Mouse (Mus musculus): ENCODE measurements at regions not wholly inside any gene's neighbourhood (a gene's known extent, or its start where the extent isn't known, plus 50 kb on each side); places are given as distances from the start of the nearest gene placed in this dataset.
A peak's percentile ranks its signal among the peaks of the same experiment; 100 is the strongest.

DNA sequence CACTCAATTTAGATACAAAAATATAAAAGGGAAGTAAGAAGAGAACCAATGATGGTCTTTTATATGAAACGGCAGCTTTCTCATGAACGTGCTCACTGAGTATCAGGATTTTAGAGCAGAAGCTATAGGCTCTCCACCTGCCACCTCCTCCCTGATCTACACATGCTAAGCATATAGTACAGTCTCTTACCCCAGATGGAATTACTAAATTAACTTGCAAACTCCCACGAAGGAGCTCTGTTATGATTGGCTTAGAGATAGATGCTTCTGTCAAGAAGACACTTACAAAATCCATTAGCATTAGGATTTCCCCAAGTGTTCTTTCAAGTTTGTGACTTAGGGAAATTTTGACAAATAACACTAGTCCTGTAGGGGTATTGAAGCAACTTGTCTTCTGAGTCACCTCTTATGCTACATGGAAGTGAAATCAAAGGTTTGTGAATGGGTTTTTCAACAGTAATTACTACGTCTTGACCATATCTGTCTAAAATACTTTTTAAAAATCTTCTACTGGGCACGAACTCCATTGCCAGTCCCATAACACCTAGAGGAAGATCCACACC, 60.6 kb downstream of the Crygs start:
- 90% methylated on average over 5 of the region's 5 CpGs for WGBS
- Histone ChIP-seq H3K36me3 (no peaks in the 10 kb centered on the region), H3K4me3 (no peak overlapping the region), H3K9me3 (no peaks in the 10 kb centered on the region), H3K27me3 (no peaks in the 10 kb centered on the region), H3K4me1 (no peaks in the 10 kb centered on the region), H3K9ac (replicated peaks) (no peak overlapping the region), H3K4me2 (replicated peaks) (no peak overlapping the region), H3K27ac (replicated peaks) (no peak overlapping the region)
- no peak for ATAC-seq (replicated peaks)

DNA sequence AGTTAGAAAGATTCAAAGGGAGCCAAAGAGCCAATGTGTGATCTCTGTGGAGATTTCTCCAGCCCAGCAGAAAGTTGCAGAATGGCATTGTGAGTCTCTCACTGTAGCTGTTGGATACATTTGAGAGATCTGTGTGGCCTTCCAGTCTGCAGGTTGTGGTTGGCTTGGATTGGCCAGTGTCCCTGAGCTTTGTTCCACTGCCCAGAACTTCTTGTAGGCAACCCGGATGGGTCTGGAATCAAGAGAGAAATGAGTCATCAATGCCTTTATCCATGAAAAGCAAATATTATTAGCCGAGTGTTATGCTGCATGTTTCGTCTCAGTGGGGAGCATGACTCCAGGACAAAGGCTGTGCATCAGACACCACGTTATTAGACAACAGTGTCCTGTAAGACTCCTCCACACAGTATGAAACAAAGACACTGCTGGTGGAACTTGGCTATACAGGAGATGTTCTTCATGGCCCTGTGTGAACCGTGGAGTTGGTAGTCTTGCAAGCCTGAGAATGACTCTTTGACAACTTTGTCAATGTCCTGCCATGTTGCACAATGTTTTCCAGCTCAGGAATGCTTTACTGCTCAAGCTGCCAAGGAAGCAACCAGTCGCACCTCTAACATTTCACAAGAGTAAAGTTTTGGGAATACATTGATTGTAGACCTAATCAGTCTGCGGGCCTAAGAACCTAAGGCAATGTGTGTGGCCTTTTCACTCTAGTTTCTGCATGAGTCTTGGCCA, 67.1 kb downstream of the Crygs start:
- whole genome bisulfite sequencing, result 85% methylated on average over 7 of the region's 7 CpGs

DNA sequence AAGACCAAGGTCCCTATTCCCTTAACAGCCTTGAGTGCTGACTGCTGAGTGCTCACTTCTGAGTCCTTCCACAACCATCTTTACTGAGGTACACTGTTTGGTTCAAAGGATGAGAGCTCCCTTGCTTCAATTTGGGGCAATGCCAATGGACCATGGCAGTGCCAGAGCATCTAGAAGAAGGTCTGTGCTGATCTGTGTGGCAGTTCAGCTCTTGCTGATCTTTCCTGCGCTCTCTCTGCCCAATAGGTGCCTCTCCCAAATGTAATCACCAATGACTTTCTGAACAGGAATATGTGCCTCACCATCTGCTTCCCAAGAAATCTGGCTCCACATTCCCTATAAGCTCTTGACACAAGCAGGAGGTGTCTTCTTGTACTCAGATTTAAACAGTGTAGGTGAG, 67.9 kb downstream of the Crygs start:
- no peak for ATAC-seq (replicated peaks)
- H3K4me2 ChIP-seq (replicated peaks), result no peak overlapping the region
- H3K9me3 ChIP-seq, result no peaks in the 10 kb centered on the region
- no peaks in the 10 kb centered on the region for H3K4me1 ChIP-seq
- H3K27me3 ChIP-seq, result no peaks in the 10 kb centered on the region
- no peak overlapping the region for H3K9ac ChIP-seq (replicated peaks)
- H3K4me3 ChIP-seq, result no peak overlapping the region
- H3K36me3 ChIP-seq, result no peaks in the 10 kb centered on the region
- WGBS, result 95% methylated on average over 1 of the region's 1 CpGs
- H3K27ac ChIP-seq (replicated peaks), result no peak overlapping the region

More for the DNA sequence above, 67.1 kb downstream of the Crygs start:
- H3K9ac ChIP-seq (replicated peaks), result no peak overlapping the region
- H3K9me3 ChIP-seq, result no peaks in the 10 kb centered on the region
- no peak for ATAC-seq (replicated peaks)
- no peak overlapping the region for H3K27ac ChIP-seq (replicated peaks)
- H3K4me2 ChIP-seq (replicated peaks), result no peak overlapping the region
- H3K4me3 ChIP-seq, result no peak overlapping the region
- H3K36me3 ChIP-seq, result no peaks in the 10 kb centered on the region
- H3K27me3 ChIP-seq, result no peaks in the 10 kb centered on the region
- H3K4me1 ChIP-seq, result no peaks in the 10 kb centered on the region

DNA sequence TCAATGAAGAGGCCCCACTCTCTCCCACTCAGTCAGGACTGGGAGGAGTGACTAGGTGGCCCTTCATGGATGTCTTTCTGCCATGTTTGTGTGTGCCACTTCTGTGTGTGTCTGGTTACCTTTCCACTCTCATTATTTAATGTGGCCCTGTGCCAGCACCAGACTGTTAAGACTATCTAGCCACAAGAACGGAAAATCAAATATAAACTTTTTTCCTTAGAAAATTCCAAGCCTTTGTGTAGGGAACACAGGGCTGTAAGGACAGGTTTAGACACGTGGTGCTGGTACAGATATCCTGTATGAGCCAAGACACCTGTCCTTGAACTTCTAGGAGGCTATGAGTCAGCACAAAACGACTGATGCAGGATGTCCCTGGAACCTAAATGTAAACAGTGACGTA, 69.9 kb downstream of the Crygs start:
- WGBS, result 75% methylated on average over 4 of the region's 4 CpGs
- Histone ChIP-seq H3K36me3 (no peaks in the 10 kb centered on the region), H3K4me2 (replicated peaks) (no peak overlapping the region), H3K4me1 (no peaks in the 10 kb centered on the region), H3K4me3 (no peak overlapping the region), H3K9ac (replicated peaks) (no peak overlapping the region), H3K27ac (replicated peaks) (no peak overlapping the region), H3K27me3 (no peaks in the 10 kb centered on the region), H3K9me3 (no peaks in the 10 kb centered on the region)
- ATAC-seq (replicated peaks), result no peak

DNA sequence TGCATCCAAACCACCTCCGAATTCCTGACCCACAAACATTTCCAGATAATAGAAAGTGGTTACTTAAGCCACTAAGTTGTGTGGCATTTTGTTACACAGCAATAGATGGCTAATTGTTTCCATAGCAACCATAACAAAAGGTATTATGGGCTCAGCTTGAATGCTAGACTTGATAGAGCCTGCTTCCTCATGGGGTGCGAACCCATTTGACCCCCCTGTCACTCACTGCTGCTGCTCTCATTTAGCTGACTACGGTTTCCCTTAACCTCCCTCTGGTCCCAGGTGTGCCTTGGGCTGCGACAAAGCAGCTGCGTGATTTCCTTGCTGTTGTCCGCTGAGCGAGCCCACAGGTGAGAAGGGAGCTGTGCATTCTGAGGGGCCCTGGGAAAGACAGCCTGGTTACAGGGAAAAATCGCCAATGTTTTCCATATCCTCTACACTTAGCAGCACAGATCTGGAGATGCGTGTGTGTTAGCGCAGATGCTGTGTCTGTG, 76.8 kb downstream of the Crygs start:
- Histone ChIP-seq H3K9ac (replicated peaks) (no peak overlapping the region), H3K27ac (replicated peaks) (no peak overlapping the region; the same call in 1 of the 2 replicates), H3K4me1 (no peaks in the 10 kb centered on the region), H3K27me3 (no peaks in the 10 kb centered on the region), H3K9me3 (no peaks in the 10 kb centered on the region), H3K36me3 (no peaks in the 10 kb centered on the region), H3K4me3 (no peak overlapping the region), H3K4me2 (replicated peaks) (no peak overlapping the region)
- 24% methylated on average over 10 of the region's 10 CpGs for WGBS
- peak; percentile 67 for ATAC-seq (replicated peaks)

DNA sequence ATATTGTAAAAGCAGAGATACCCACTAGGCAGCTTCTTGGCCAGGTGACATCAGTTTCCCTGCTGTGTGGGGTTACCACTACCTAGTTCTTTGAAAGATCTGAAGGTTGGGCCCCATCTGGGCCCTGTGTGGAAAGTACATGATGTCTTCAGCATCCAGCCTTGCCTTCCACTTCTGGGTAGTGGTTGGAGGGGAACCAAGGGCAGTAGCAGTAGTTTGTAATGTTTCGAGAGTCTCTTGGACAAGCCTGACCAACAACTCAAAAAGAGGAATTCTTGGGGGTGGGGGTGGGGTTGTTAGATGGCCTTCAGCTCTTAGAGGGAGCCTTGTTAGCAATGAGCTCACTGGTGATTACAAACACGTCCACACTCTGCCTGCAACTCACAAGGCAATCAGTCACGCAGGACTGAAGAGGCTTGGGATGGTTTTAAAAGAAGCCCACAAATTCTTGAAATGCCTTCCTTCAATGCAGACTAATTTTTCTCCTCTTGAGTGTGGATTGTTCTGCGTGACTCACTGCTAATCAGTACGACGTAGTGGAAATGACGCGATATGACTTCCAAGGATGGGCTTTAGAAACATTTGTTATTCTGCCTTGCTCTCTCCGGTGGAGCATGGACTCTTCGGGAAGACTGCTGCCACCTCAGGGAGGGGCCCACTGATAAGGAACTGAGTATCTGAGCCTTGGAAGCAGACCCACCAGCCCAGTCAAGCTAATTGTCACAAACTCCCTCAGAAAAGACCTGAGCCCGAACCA, 76.9 kb upstream of the Dgkg start:
- H3K9ac ChIP-seq (replicated peaks), result no peak overlapping the region
- H3K27ac ChIP-seq (replicated peaks), result no peak overlapping the region
- no peaks in the 10 kb centered on the region for H3K36me3 ChIP-seq
- no peak overlapping the region for H3K4me2 ChIP-seq (replicated peaks)
- ATAC-seq (replicated peaks), result 0 out of 2 replicates have a peak, but pooled peaks have one; percentile 23
- H3K4me3 ChIP-seq, result no peak overlapping the region
- H3K27me3 ChIP-seq, result no peaks in the 10 kb centered on the region
- WGBS, result 19% methylated on average over 11 of the region's 11 CpGs
- no peaks in the 10 kb centered on the region for H3K4me1 ChIP-seq
- H3K9me3 ChIP-seq, result no peaks in the 10 kb centered on the region

DNA sequence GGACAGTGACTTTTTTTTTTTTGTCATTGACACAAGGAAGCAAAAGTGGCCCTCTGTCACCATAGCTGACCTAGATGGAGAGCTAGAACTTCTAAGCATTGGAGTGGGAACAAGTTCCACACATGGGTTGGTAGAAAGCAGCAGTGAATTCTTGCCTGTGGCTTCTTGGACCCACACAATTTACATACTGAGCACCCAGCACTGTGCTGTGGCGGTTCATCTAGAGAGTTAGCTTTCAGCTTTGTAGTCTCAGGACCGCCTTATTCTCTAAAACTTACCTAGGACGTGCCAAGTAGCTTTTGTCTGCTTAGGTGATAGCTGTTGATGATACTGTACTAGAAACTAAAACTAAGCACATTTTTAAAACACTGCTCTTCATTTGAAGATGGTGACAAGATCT, 72.1 kb upstream of the Dgkg start:
- Histone ChIP-seq H3K4me3 (no peak overlapping the region), H3K4me2 (replicated peaks) (no peak overlapping the region), H3K9me3 (no peaks in the 10 kb centered on the region), H3K4me1 (no peaks in the 10 kb centered on the region), H3K9ac (replicated peaks) (no peak overlapping the region), H3K27me3 (no peaks in the 10 kb centered on the region), H3K27ac (replicated peaks) (no peak overlapping the region), H3K36me3 (no peaks in the 10 kb centered on the region)
- ATAC-seq (replicated peaks), result no peak
- WGBS, result 81% methylated on average over 3 of the region's 3 CpGs

DNA sequence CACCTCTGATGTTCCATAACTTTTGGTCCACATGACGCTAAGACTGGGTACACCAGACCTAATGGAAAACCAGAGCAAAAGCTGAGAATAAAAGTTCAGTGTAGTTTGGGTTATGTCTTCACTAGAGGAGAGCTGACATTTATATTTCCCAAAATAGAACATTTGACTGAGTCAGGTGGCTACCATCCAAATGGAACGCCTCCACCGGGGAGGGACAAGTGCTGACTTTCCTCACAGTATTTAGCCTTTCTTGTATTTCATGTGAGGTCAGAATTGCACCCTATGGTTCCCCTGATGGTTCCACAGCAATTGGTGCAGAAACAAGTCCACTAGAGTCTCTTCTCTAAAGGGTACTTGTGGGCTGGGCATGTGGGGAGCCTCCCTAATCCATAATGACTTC, 68.2 kb upstream of the Dgkg start:
- Histone ChIP-seq H3K4me3 (no peak overlapping the region), H3K9me3 (no peaks in the 10 kb centered on the region), H3K4me2 (replicated peaks) (no peak overlapping the region), H3K27me3 (no peaks in the 10 kb centered on the region), H3K9ac (replicated peaks) (no peak overlapping the region), H3K36me3 (no peaks in the 10 kb centered on the region), H3K4me1 (no peaks in the 10 kb centered on the region), H3K27ac (replicated peaks) (no peak overlapping the region)
- 94% methylated on average over 3 of the region's 3 CpGs for WGBS
- ATAC-seq (replicated peaks), result no peak

DNA sequence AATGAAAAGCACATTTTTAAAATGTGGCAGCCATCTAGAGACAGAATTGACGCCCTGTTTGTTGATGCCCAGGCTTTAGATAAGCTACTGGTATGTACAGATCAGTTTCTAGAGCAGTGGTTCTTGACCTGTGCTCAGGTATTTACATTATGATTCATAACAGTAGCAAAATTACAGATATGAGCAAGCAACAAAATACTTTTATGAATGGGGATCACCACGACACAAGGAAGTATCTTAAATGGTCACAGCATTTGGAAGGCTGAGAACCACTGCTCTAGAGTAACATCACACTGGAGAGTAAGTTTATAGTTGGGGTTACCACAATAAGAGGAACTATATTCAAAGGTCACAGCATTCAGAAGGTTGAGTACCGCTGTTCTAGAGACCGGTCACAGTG, 66.3 kb upstream of the Dgkg start:
- H3K36me3 ChIP-seq, result no peaks in the 10 kb centered on the region
- WGBS, result 93% methylated on average over 4 of the region's 4 CpGs
- ATAC-seq (replicated peaks), result no peak

DNA sequence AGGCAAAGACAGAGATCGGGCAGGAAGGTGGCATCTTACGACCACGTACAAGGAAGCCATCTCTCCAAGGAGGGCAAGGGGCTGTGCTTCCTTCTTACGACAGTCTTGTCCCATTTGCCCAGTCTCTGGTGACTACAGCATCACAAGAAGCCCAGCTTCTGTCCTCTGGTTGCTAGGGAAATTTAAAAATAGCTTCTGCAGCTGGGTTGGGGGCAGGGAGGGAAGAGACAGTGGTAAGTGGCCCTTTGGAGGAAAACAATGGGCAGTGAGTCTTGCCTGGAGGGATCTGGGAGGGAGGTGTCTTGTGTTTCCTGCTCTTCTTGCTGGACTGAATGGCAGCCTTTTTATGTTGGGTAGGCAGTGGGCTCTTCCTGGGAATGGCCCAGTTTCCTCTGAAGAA, 62.8 kb upstream of the Dgkg start:
- no peaks in the 10 kb centered on the region for H3K36me3 ChIP-seq
- no peaks in the 10 kb centered on the region for H3K9me3 ChIP-seq
- no peaks in the 10 kb centered on the region for H3K27me3 ChIP-seq
- 74% methylated on average over 4 of the region's 4 CpGs for WGBS
- no peak overlapping the region for H3K4me3 ChIP-seq
- no peaks in the 10 kb centered on the region for H3K4me1 ChIP-seq
- ATAC-seq (replicated peaks), result no peak
- no peak overlapping the region for H3K4me2 ChIP-seq (replicated peaks)
- no peak overlapping the region for H3K27ac ChIP-seq (replicated peaks)
- H3K9ac ChIP-seq (replicated peaks), result no peak overlapping the region

More for the DNA sequence above, 66.3 kb upstream of the Dgkg start:
- Histone ChIP-seq H3K27ac (replicated peaks) (no peak overlapping the region), H3K27me3 (no peaks in the 10 kb centered on the region), H3K4me1 (no peaks in the 10 kb centered on the region), H3K4me3 (no peak overlapping the region), H3K9ac (replicated peaks) (no peak overlapping the region), H3K4me2 (replicated peaks) (no peak overlapping the region), H3K9me3 (no peaks in the 10 kb centered on the region)

DNA sequence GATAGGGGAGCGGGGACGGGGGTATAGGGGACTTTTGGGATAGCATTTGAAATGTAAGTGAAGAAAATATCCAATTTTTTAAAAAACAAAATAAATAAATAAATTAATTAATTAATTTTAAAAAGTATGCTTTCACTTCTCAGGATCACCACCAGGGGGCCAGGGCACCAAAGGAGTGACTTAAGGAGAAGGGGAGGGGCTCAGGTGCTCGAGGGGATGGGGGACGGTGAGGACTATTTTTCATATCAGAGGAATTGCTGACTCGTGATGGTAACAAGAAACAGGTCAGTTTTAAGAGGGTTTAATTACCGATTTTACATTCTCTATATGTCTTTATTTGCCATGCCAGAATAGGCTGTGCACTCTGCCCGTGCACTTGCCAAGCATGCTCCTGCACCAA, 62.3 kb upstream of the Dgkg start:
- Histone ChIP-seq H3K27me3 (no peaks in the 10 kb centered on the region), H3K9ac (replicated peaks) (no peak overlapping the region), H3K4me1 (no peaks in the 10 kb centered on the region), H3K27ac (replicated peaks) (no peak overlapping the region), H3K9me3 (no peaks in the 10 kb centered on the region), H3K4me3 (no peak overlapping the region), H3K4me2 (replicated peaks) (no peak overlapping the region), H3K36me3 (no peaks in the 10 kb centered on the region)
- 59% methylated on average over 7 of the region's 7 CpGs for WGBS
- ATAC-seq (replicated peaks), result no peak

DNA sequence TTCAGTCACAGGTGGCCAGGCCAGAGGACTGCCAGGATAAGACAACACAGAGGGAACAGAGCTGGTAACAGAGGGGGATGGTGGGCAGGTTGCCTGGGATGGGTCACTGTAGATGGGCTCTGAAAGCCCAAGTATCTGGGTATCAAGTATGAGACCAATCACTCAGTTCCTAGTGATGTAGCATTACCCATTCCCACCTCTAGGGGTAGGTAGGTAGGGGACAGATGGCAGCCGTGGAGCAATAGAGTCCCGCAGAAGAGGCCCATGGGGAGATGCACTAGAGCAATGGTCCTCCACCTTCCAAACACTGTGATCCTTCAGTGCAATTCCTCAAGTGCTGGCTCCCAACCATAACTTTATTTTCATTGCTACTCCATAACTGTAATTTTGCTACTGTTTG, 60.4 kb upstream of the Dgkg start:
- Histone ChIP-seq H3K4me2 (replicated peaks) (no peak overlapping the region), H3K27ac (replicated peaks) (no peak overlapping the region), H3K27me3 (no peaks in the 10 kb centered on the region), H3K4me1 (no peaks in the 10 kb centered on the region), H3K36me3 (no peaks in the 10 kb centered on the region), H3K9me3 (no peaks in the 10 kb centered on the region), H3K4me3 (no peak overlapping the region), H3K9ac (replicated peaks) (no peak overlapping the region)
- no peak for ATAC-seq (replicated peaks)
- 51% methylated on average over 2 of the region's 2 CpGs for WGBS

All from forebrain, embryonic 15.5 days (tissue).